Mouse (Mus musculus) liver, embryonic 13.5 days (tissue): Measurements from ENCODE around the gene Rpa2. TPM values are rescaled to one million over a fixed set of nuclear protein-coding genes. Genes with fewer than 3 reads are reported as not detected.

ENCODE experiments used
- ATAC-seq: fragments of 200-750 bp; cut with Nextera tagmentation; 2 replicates; pipeline ENCODE4 v1.8.0; 2017; ENCODE audit warnings: low read depth, mild to moderate bottlenecking, moderate number of reproducible peaks, moderate library complexity
- DNase-seq: peaks from one replicate; pipeline ENCODE4 v3.0.0; 2022
- H3K27ac ChIP-seq: fragments of 300-500 bp; sonication (generic); 2 replicates; pipeline ENCODE4 v1.5.1; 2015; ENCODE audit warnings: moderate library complexity, mild to moderate bottlenecking, inconsistent platforms
- H3K27me3 ChIP-seq: fragments of 300-500 bp; sonication (generic); 2 replicates; pipeline ENCODE4 v1.6.1; 2015; ENCODE audit warnings: mild to moderate bottlenecking, inconsistent platforms
- H3K36me3 ChIP-seq: fragments of 300-500 bp; sonication (generic); 2 replicates; pipeline ENCODE4 v1.6.1; 2015; ENCODE audit warnings: mild to moderate bottlenecking, inconsistent platforms
- H3K4me1 ChIP-seq: fragments of 300-500 bp; sonication (generic); replicated peaks from 2 replicates; pipeline ENCODE4 v1.6.1; 2015; ENCODE audit warnings: inconsistent platforms
- H3K4me2 ChIP-seq: fragments of 300-500 bp; sonication (generic); 2 replicates; pipeline ENCODE4 v1.6.1; 2015; ENCODE audit warnings: inconsistent platforms, mild to moderate bottlenecking, moderate library complexity
- H3K4me3 ChIP-seq: fragments of 300-500 bp; sonication (generic); replicated peaks from 2 replicates; pipeline ENCODE4 v1.5.1; 2015; ENCODE audit warnings: mild to moderate bottlenecking, inconsistent platforms
- H3K9ac ChIP-seq: fragments of 300-500 bp; sonication (generic); 2 replicates; pipeline ENCODE4 v1.6.1; 2015; ENCODE audit warnings: mild to moderate bottlenecking, inconsistent platforms
- H3K9me3 ChIP-seq: fragments of 300-500 bp; sonication (generic); replicated peaks from 2 replicates; pipeline ENCODE4 v1.6.1; 2016; ENCODE audit warnings: inconsistent platforms
- WGBS: fragments of 180-500 bp; shearing (Covaris S2); methylation state at CpG from one replicate; pipeline ENCODE4 v1.1.7; 2015; ENCODE audit not compliant: insufficient replicate concordance; 5-methylcytosine and 5-hydroxymethylcytosine counted together
- polyA plus RNA-seq: library from polyadenylated mRNA; unstranded; fragments of >200 nt; fragmentation: Nextera tagmentation; extraction: Ambion mirVana; gene quantifications from 2 replicates; pipeline ENCODE4 v1.2.1, GENCODE M21; 2015

Rpa2 gene
- polyA plus RNA-seq, 1 experiment from 2014 or later, result 107 TPM

- Histone ChIP-seq H3K9ac (no peak overlapping the region), H3K27me3 (no peaks in the 10 kb centered on the region), H3K4me2 (no peak overlapping the region), H3K4me1 (peaks cover 40% of the 10 kb centered on the region), H3K27ac (no peak overlapping the region), H3K36me3 (no peaks in the 10 kb centered on the region), H3K4me3 (no peak overlapping the region), H3K9me3 (no peaks in the 10 kb centered on the region)
- ATAC-seq (no peak), DNase-seq (no peak)
- 39% methylated on average over 6 of the region's 6 CpGs for WGBS
Observed at GRCm38 (mm10) chr4:132804331-132804730, 36.2 kb downstream of the Rpa2 start.

DNA sequence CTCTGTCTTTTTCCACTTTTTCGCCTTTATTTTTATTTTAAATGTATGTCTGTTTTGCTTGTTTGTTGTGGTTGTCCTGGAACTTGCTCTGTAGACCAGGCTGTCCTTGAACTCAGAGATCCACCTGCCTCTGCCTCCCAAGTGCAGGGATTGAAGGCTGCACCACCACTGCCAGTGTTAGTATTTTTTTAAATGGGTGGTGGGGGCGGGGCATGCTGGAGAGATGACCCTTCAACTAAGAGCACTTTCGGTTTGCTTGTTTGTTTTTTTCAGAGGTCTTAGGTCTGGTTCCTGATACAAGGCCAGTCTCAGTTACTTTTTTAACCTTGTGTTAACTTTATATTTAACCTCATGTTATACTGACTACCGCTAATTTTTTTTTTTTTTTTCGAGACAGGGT is 37.0 kb downstream of the Rpa2 start:
- Histone ChIP-seq H3K36me3 (no peaks in the 10 kb centered on the region), H3K27ac (peak overlapping the region; percentile 59), H3K4me1 (peaks cover 40% of the 10 kb centered on the region), H3K4me2 (no peak overlapping the region), H3K27me3 (no peaks in the 10 kb centered on the region), H3K9me3 (no peaks in the 10 kb centered on the region), H3K9ac (no peak overlapping the region), H3K4me3 (no peak overlapping the region)
- ATAC-seq (no peak), DNase-seq (no peak)
- 79% methylated on average over 5 of the region's 5 CpGs for WGBS

GRCm38 (mm10) chr4:132805599-132806197 is 37.6 kb downstream of the Rpa2 start:
- Histone ChIP-seq H3K27ac (no peak overlapping the region), H3K4me3 (no peak overlapping the region), H3K4me1 (peaks cover 38% of the 10 kb centered on the region), H3K4me2 (no peak overlapping the region), H3K36me3 (no peaks in the 10 kb centered on the region), H3K27me3 (no peaks in the 10 kb centered on the region), H3K9me3 (no peaks in the 10 kb centered on the region), H3K9ac (no peak overlapping the region)
- WGBS, result 77% methylated on average over 12 of the region's 12 CpGs
- no peak for DNase-seq
- ATAC-seq, result no peak

DNA sequence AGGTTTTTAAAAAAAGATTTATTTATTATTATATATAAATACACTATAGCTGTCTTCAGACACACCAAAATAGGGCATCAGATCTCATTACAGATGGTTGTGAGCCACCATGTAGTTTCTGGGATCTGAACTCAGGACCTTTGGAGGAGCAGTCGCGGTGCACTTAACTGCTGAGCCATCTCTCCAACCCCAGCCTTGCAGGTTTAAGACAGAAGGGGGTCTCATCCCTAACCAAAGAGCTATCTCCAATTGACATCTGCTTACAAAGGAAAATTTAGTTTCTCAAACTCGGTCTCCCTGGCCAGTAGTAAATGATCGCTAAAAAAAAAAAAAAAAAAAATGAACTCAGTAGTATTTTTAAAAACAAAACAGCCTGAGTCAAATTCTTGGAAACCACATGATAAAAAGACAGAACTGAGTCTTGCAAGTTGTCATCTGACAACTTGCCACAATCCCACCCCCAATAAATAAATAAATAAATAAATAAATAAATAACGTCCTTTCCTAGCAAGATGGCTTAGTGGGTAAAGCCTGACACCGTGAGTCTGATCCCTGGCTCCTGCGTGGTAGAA is 38.6 kb downstream of the Rpa2 start:
- H3K36me3 ChIP-seq, result no peaks in the 10 kb centered on the region
- no peak overlapping the region for H3K9ac ChIP-seq
- peaks cover 30% of the 10 kb centered on the region for H3K4me1 ChIP-seq
- ATAC-seq, result no peak
- no peak overlapping the region for H3K4me3 ChIP-seq
- H3K27ac ChIP-seq, result no peak overlapping the region
- 72% methylated on average over 7 of the region's 7 CpGs for WGBS
- no peaks in the 10 kb centered on the region for H3K27me3 ChIP-seq
- no peak overlapping the region for H3K4me2 ChIP-seq
- no peaks in the 10 kb centered on the region for H3K9me3 ChIP-seq
- DNase-seq, result no peak

- 31% methylated on average over 5 of the region's 5 CpGs for WGBS
- Histone ChIP-seq H3K27ac (peak overlapping the region; percentile 37), H3K4me2 (no peak overlapping the region), H3K4me1 (peaks cover 17% of the 10 kb centered on the region), H3K9ac (no peak overlapping the region), H3K27me3 (no peaks in the 10 kb centered on the region), H3K9me3 (no peaks in the 10 kb centered on the region), H3K4me3 (no peak overlapping the region), H3K36me3 (no peaks in the 10 kb centered on the region)
- DNase-seq (no peak), ATAC-seq (no peak)
Observed at GRCm38 (mm10) chr4:132807771-132808641, 39.9 kb downstream of the Rpa2 start.

DNA sequence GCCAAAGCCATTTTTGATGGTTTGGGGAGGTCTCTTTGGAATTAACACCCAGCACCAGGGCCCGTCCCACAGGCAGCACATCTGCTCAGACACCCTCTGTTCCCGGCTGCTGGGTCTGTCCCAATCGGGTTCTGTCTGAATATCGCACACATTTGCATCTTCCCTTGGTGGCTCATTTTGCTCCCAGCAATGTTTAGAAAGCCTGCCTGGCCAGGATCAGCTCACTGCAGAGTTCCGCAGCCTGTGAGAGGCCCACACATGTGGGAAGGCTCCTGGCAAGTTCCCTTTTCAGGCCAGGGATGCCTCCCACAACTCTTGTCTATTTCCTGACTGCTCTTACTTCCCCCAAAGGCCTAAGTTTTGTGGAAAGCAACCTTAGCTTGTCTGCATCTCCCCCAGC is 41.5 kb downstream of the Rpa2 start:
- H3K4me2 ChIP-seq, result no peak overlapping the region
- no peak for ATAC-seq
- peak overlapping the region; percentile 34; the same call in 1 of the 2 replicates for H3K27ac ChIP-seq
- no peak overlapping the region for H3K4me3 ChIP-seq
- DNase-seq, result no peak
- no peaks in the 10 kb centered on the region for H3K27me3 ChIP-seq
- no peaks in the 10 kb centered on the region for H3K9me3 ChIP-seq
- H3K36me3 ChIP-seq, result no peaks in the 10 kb centered on the region
- H3K9ac ChIP-seq, result no peak overlapping the region
- peaks cover 15% of the 10 kb centered on the region; the same call in 1 of the 2 replicates for H3K4me1 ChIP-seq
- WGBS, result 55% methylated on average over 5 of the region's 5 CpGs

DNA sequence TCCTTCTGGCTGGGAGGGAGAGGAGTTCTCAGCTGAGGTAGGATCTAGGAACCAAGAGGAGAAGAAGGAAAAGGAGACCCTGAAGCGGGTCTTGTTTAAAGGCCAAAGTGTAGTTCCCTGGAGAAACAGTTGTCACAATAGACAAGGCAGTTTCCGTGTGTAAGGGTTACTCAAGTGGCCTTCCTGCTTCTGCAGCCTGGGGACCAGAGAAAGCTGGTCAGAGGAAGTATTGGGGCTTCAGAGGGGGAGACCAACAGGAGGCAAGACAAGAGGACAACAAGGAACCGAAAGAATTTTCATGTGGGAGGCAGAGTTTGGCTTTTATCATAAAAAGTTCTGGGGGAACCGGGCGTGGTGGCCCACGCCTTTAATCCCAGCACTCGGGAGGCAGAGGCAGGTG is 48.3 kb downstream of the Rpa2 start:
- no peak overlapping the region for H3K4me3 ChIP-seq
- H3K36me3 ChIP-seq, result no peaks in the 10 kb centered on the region
- H3K4me1 ChIP-seq, result no peaks in the 10 kb centered on the region
- peak overlapping the region; percentile 38 for H3K27ac ChIP-seq
- H3K9me3 ChIP-seq, result no peaks in the 10 kb centered on the region
- no peak overlapping the region for H3K9ac ChIP-seq
- DNase-seq (no peak), ATAC-seq (no peak)
- 49% methylated on average over 7 of the region's 7 CpGs for WGBS
- H3K27me3 ChIP-seq, result no peaks in the 10 kb centered on the region
- H3K4me2 ChIP-seq, result no peak overlapping the region

- WGBS, result 35% methylated on average over 2 of the region's 2 CpGs
- H3K4me3 ChIP-seq, result no peak overlapping the region
- no peak overlapping the region for H3K9ac ChIP-seq
- no peaks in the 10 kb centered on the region for H3K9me3 ChIP-seq
- H3K27ac ChIP-seq, result no peak overlapping the region
- ATAC-seq (no peak), DNase-seq (no peak)
- no peak overlapping the region for H3K4me2 ChIP-seq
- H3K36me3 ChIP-seq, result no peaks in the 10 kb centered on the region
- no peaks in the 10 kb centered on the region for H3K27me3 ChIP-seq
- H3K4me1 ChIP-seq, result no peaks in the 10 kb centered on the region
Observed at GRCm38 (mm10) chr4:132816855-132817254, 48.7 kb downstream of the Rpa2 start.

DNA sequence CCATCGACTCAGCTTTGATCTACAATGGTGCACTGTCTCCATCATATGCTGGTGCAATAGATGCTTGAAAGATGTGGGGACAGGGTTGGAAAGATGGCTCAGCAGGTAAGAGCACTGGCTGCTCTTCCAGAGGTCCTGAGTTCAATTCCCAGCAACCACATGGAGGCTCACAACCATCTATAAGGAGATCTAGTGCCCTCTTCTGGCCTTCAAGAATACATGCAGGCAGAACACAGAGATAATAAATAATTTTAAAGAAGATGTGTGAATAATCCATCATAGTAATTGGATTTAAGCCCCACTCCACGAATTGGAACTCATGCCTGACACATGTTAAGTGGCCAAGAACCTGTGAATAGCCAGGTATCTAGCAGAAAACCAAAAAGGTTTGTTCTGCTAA is 50.3 kb downstream of the Rpa2 start:
- Histone ChIP-seq H3K36me3 (no peaks in the 10 kb centered on the region), H3K27me3 (no peaks in the 10 kb centered on the region), H3K9ac (no peak overlapping the region), H3K27ac (no peak overlapping the region), H3K4me1 (no peaks in the 10 kb centered on the region), H3K9me3 (no peaks in the 10 kb centered on the region), H3K4me3 (no peak overlapping the region), H3K4me2 (no peak overlapping the region)
- no peak for DNase-seq
- ATAC-seq, result no peak
- 42% methylated on average over 2 of the region's 2 CpGs for WGBS

DNA sequence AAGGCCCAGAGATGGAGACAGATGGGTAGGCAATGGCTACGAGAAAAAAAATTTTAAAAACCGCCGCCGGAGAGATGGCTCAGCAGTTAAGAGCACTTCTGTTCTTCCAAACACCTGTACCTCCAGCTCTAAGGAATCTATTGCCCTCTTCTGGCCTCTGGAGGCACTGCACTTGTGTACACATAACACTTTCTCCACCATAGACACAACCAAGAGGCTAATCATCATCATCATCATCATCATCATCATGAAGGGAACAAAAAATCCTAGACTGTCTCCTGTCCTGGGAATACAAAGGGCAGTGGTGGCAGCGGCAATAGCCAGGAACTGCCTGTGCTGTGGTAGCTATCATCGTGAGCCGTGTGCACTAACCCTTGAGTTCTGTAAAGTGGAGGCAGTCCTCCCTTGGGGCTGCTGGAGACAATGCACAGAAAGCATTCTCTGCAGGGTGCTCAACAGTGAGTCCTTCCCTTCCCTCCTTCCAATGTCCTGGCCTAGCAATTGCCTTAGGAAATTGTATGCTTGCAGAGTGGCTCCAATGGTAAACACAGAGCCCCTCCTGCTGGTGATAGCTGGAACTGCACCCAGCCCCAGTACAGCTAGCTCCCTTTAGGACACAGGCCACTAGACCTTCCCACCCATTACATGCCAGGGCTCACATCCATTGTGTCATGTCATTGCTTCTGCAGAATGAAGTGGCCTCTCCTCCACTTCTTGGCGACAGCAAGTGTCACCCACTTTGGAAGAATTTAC is 55.7 kb downstream of the Rpa2 start:
- WGBS, result 49% methylated on average over 8 of the region's 8 CpGs
- Histone ChIP-seq H3K36me3 (peaks cover 38% of the 10 kb centered on the region), H3K27ac (no peak overlapping the region), H3K4me1 (no peaks in the 10 kb centered on the region), H3K4me2 (no peak overlapping the region), H3K27me3 (no peaks in the 10 kb centered on the region), H3K9ac (no peak overlapping the region), H3K9me3 (no peaks in the 10 kb centered on the region), H3K4me3 (no peak overlapping the region)
- DNase-seq (peak; percentile 69), ATAC-seq (peak; percentile 73)
